Mouse (Mus musculus) ES-Bruce4 (cell line): ENCODE results near the gene Nf1.

ENCODE experiments used
- CTCF ChIP-seq: IDR thresholded peaks from one replicate; pipeline ENCODE4 v1.8.1; 2011; ENCODE audit warnings: low read depth, low read length
- EP300 ChIP-seq: IDR thresholded peaks from 2 replicates; pipeline ENCODE4 v1.6.1; 2011; ENCODE audit warnings: low read depth, low read length; ENCODE audit not compliant: insufficient read depth

GRCm38 (mm10) chr11:79629752-79630374 lies 290.4 kb downstream of the Nf1 start:
- TF ChIP-seq CTCF (no peak), EP300 (no peak)
